Mouse (Mus musculus) effector memory CD4-positive, alpha-beta T cell, adult 5 months (primary cell): ENCODE measurements around the gene Esyt2. TPM values are rescaled to one million over a fixed set of nuclear protein-coding genes. Genes with fewer than 3 reads are reported as not detected.

Source experiments
- polyA plus RNA-seq: library from polyadenylated mRNA; unstranded; fragments of 100-300 nt; shearing (Covaris generic); gene quantifications from one replicate; pipeline ENCODE4 v1.2.1, GENCODE M21; 2017

The Esyt2 gene
- 214 TPM for polyA plus RNA-seq

DNA sequence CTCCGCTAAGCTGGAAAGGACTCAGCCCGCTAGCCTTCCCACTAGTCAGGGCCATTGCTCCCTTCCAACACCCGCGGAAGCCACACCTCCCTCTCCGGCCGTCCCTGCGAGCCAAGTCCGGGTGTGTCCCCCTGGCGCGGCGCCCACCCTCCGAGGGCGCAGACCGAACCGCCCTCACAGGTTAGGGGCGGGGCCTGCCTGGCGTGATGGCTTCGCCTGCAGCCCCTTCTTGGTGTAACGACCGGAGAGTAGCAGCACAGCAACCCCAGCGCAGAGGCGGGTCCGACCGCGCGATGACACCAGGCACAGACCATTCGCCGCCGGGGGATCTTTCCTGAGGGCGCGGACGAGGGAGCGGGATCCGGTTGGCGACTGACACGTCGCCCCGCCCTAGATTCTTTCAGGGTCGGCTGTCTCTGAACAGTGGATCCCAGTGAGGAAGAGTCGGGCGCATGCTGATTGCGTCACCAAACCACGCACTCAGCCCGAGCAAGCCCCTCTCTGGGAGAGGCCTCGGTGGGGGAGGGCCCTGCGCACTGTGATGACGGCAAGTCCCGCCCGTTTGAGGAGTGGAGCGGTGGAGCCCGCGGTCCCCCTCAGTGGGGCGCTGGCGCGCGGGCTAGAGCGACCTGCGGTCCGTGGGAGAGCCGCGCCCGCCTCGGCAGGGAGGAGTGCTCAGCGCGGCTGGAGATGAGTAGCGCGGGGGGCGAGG is at the start of gene Esyt2:
Gene Esyt2 (plus strand): TSS at position 544 of the 712 bp plus-strand sequence.

DNA sequence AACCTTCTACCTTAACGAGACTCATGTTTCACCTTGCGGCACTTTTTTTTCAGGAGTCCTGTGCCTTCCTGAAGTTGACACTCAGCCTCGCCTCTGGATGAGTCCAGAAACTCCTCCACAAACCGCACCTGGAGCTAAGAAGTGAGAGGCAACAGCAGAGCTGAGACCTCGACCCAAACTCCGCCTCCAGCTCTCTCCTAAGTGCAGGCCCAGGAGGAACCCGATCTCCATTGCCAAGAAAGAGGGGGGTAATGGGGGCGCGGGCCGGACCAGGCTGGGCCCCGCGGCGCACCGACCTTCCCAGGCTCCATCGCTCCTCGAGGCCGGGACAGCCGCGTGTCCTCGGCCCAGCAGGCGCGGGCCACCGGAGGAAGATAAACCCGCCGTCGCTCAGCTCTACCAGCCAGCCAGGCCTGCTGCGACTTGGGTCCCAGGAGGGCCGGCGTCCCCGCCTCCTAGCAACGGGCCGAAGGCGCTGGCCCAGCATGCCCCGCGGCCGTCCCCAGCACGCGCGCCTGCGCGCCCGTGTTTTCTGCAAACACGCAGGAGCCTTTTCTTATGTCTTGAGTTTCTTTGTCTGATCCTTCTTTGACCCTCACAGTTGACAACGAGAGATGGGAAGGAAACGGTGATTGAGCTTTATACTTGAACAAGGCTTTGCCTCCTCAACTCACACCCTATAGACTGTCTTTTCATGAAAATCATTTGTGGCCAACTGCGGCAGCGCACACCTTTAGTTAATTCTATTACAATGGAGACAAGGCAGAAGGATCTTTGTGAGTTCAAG is 18.2 kb upstream of the Esyt2 start, which contains the start of gene Wdr60:
Gene Wdr60 (minus strand): TSS at position 468 of the 787 bp plus-strand sequence.

DNA sequence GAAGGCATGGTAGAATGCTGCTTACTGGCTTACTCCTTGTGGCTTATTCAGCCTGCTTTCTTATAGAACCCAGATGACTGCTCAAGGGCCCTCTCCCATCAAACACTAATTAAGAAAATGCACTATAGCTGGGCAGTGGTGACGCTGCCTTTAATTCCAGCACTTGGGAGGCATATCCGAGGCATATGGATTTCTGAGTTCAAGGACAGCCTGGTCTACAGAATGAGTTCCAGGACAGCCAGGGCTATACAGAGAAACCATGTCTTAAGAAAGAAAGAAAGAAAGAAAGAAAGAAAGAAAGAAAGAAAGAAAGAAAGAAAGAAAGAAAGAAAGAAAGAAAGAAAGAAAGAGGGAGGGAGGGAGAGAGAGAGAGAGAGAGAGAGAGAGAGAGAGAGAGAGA is 5.9 kb upstream of the Esyt2 start, which contains the start of gene Gm11027:
Gene Gm11027 (plus strand): TSS at position 301 of the 400 bp plus-strand sequence.

DNA sequence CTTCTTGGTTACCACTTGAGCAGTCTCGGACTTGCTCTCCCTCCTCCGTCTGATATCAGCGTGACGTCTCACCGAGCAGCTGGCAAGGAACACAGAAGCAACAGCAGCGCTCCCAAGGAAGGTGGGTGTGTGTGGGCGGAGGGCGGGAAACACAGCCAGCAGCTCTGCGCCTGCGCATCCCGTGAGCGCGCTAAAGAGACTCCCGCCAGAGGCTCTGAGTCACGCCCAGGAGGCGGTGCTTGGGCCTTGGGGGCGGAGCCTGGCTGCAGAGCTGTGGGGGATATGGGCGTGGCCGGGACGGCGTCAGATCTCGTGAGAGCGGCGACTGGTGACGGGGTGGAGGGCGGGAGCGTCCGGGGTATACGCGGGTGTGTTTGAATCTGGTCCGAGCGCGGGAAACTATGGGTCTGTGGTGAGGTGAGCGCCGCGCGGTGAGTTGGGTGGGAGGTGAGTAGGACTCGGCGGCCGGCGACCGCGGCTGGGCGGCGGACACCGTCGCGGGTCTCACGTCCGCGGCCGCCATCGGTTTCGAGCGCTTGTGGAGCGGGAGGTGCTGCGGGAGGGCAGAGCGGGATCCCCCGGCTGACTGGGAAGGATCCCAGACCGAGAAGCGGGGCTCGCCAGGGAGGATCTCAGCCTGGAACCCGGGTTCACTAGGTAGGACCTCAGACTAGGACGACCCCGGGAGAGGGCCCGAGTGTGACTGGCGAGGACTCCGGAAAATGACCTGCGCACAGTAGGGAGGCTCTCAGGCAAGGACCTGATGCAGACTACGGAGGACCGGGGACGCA is 124.2 kb downstream of the Esyt2 start, which contains the start of gene Ncapg2:
Gene Ncapg2 (plus strand): TSS at position 358 of the 791 bp plus-strand sequence.

Other genes starting within 250 kb of the Esyt2 start
- gene Zfp386, start 233.5 kb upstream of the Esyt2 start, polyA plus RNA-seq, result 29.5 TPM
- 0.72 TPM for gene Vipr2, start 203.5 kb upstream of the Esyt2 start, polyA plus RNA-seq
- 0.62 TPM for gene Wdr60, start 18.2 kb upstream of the Esyt2 start, polyA plus RNA-seq
- not detected for gene Gm11027, start 5.8 kb upstream of the Esyt2 start, polyA plus RNA-seq
- 3.5 TPM for gene Ncapg2, start 124.2 kb downstream of the Esyt2 start, polyA plus RNA-seq
- not detected for gene Ptprn2, start 204.5 kb downstream of the Esyt2 start, polyA plus RNA-seq